Comparison of ENCODE assay signal across 8 mouse cellular contexts in genomic region chr19:40678532-40679307, GRCm38 (mm10).
DNase-seq lines count a peak whose midpoint lies in the region; ATAC-seq and TF ChIP-seq lines count a peak whose summit lies in the region.
"Had no signal": no experiment of that assay in that cellular context is flagged by ENCODE, and none has a peak within 500 bp of the region (broad histone marks: within the 10 kb centered on the region; RNA-seq: fewer than 3 reads in every experiment).

No protein-coding gene starts in this region.

- peaks cover 0 to 4% of the 10 kb centered on the region in 2 experiments; a peak in 2 of 4 replicates for H3K27me3 ChIP-seq in MEL (ENCODE audit: control insufficient read depth in 1 of 2, insufficient read depth in 2 of 2, low read length in 2 of 2)
- H3K27me3 ChIP-seq in megakaryocyte, embryonic 14.5 days (replicated peaks) = no peaks in the 10 kb centered on the region
- H3K27me3 ChIP-seq in forebrain, embryonic 10.5 days (ENCODE audit: poor library complexity, severe bottlenecking) = no peaks in the 10 kb centered on the region
- no peaks in the 10 kb centered on the region for H3K27me3 ChIP-seq in forebrain, embryonic 13.5 days
- H3K27me3 ChIP-seq: embryonic facial prominence, embryonic 12.5 days had no signal

- no peak overlapping the region for H3K4me2 ChIP-seq in forebrain, embryonic 13.5 days
- H3K4me2 ChIP-seq: embryonic facial prominence, embryonic 12.5 days had no signal

- no peaks in the 10 kb centered on the region for H3K4me1 ChIP-seq in MEL (ENCODE audit: control insufficient read depth in 1 of 2, insufficient read depth in 2 of 2, low read length in 2 of 2)
- peaks cover 23% of the 10 kb centered on the region for H3K4me1 ChIP-seq in megakaryocyte, embryonic 14.5 days
- H3K4me1 ChIP-seq in forebrain, embryonic 10.5 days = peaks cover 6% of the 10 kb centered on the region; the same call in 1 of the 2 replicates
- peaks cover 8% of the 10 kb centered on the region; the same call in 1 of the 2 replicates for H3K4me1 ChIP-seq in forebrain, embryonic 13.5 days
- H3K4me1 ChIP-seq: embryonic facial prominence, embryonic 12.5 days had no signal

- TF ChIP-seq CTCF in MEL (IDR thresholded peaks at IDR 0.05 in 2 of 3, conservative IDR thresholded peaks at IDR 0.05 in 1 of 3; ENCODE audit: control insufficient read depth in 1 of 3, insufficient read depth in 1 of 3, low read depth in 2 of 3, low read length in 3 of 3, poor library complexity in 1 of 3, severe bottlenecking in 1 of 3) = no peak

- TF ChIP-seq POLR2A in MEL (IDR thresholded peaks at IDR 0.05; ENCODE audit: control insufficient read depth in 1 of 2, insufficient read depth in 1 of 2, low read depth in 1 of 2, low read length in 2 of 2, poor library complexity in 1 of 2) = no peak

- no peak for TF ChIP-seq RAD21 in MEL (IDR thresholded peaks at IDR 0.05; ENCODE audit: low read depth, low read length)

- 74% methylated on average over 17 of the region's 17 CpGs for WGBS in forebrain, embryonic 10.5 days
- WGBS in forebrain, embryonic 13.5 days = 66% methylated on average over 17 of the region's 17 CpGs

- ATAC-seq in granulocyte monocyte progenitor cell, adult 5-6 weeks (replicated peaks; ENCODE audit: poor library complexity, severe bottlenecking) = peak; percentile 85
- ATAC-seq in forebrain, embryonic 13.5 days = no peak

- H3K36me3 ChIP-seq in MEL (ENCODE audit: control insufficient read depth in 1 of 2, insufficient read depth in 2 of 2, low read length in 2 of 2) = no peaks in the 10 kb centered on the region
- no peaks in the 10 kb centered on the region for H3K36me3 ChIP-seq in megakaryocyte, embryonic 14.5 days (replicated peaks; ENCODE audit: low read length)
- H3K36me3 ChIP-seq in forebrain, embryonic 10.5 days (replicated peaks) = no peaks in the 10 kb centered on the region
- H3K36me3 ChIP-seq in forebrain, embryonic 13.5 days (ENCODE audit: poor library complexity, severe bottlenecking) = no peaks in the 10 kb centered on the region
- H3K36me3 ChIP-seq: embryonic facial prominence, embryonic 12.5 days had no signal

- H3K9me3 ChIP-seq in MEL (replicated peaks; ENCODE audit: insufficient read depth, low read length) = no peaks in the 10 kb centered on the region
- H3K9me3 ChIP-seq in megakaryocyte, embryonic 14.5 days = no peaks in the 10 kb centered on the region
- H3K9me3 ChIP-seq in forebrain, embryonic 10.5 days = no peaks in the 10 kb centered on the region
- no peaks in the 10 kb centered on the region for H3K9me3 ChIP-seq in forebrain, embryonic 13.5 days (replicated peaks)
- H3K9me3 ChIP-seq: embryonic facial prominence, embryonic 12.5 days had no signal

- no peak overlapping the region for H3K27ac ChIP-seq in MEL (ENCODE audit: control insufficient read depth, low read depth, low read length)
- no peak overlapping the region for H3K27ac ChIP-seq in forebrain, embryonic 10.5 days
- no peak overlapping the region for H3K27ac ChIP-seq in forebrain, embryonic 13.5 days
- H3K27ac ChIP-seq: embryonic facial prominence, embryonic 12.5 days had no signal

- no peak overlapping the region for H3K9ac ChIP-seq in MEL (ENCODE audit: control insufficient read depth, low read depth, low read length, poor library complexity, severe bottlenecking)
- no peak overlapping the region for H3K9ac ChIP-seq in forebrain, embryonic 13.5 days
- H3K9ac ChIP-seq: embryonic facial prominence, embryonic 12.5 days had no signal

- TF ChIP-seq EP300 in MEL (IDR thresholded peaks at IDR 0.05; ENCODE audit: low read depth in 1 of 2, low read length in 2 of 2) = no peak

- peak; percentile 62 for DNase-seq in CD4-positive helper T cell, adult 2 months (ENCODE audit: low read depth, low spot score)
- peak; percentile 43 for DNase-seq in MEL (ENCODE audit: low read depth, low spot score)
- DNase-seq in kidney, adult 9 months = peak; percentile 44
- DNase-seq in forebrain, embryonic 10.5 days (ENCODE audit: extremely low spot score, low spot score) = no peak

- no peak overlapping the region for H3K4me3 ChIP-seq in MEL (ENCODE audit: control insufficient read depth in 1 of 2, insufficient read depth in 1 of 2, low read depth in 2 of 2, low read length in 2 of 2)
- peak overlapping the region; percentile 85 for H3K4me3 ChIP-seq in megakaryocyte, embryonic 14.5 days (replicated peaks)
- H3K4me3 ChIP-seq in forebrain, embryonic 10.5 days = no peak overlapping the region
- no peak overlapping the region for H3K4me3 ChIP-seq in forebrain, embryonic 13.5 days
- H3K4me3 ChIP-seq: embryonic facial prominence, embryonic 12.5 days had no signal

- H3K79me2 ChIP-seq in MEL (ENCODE audit: control insufficient read depth, insufficient read depth, low read length, poor library complexity) = no peaks in the 10 kb centered on the region

TF ChIP-seq in MEL, 35 proteins besides CTCF, POLR2A, EP300 and RAD21:
- TF ChIP-seq TCF12 (IDR thresholded peaks at IDR 0.05; ENCODE audit: low read depth, low read length) = no peak
- no peak for TF ChIP-seq HCFC1 (IDR thresholded peaks at IDR 0.05; ENCODE audit: low read depth, low read length)
- no peak for TF ChIP-seq MAFK (IDR thresholded peaks at IDR 0.05; ENCODE audit: borderline replicate concordance, low read depth, low read length)
- TF ChIP-seq ZC3H11A (IDR thresholded peaks at IDR 0.05; ENCODE audit: low read depth, low read length) = no peak
- TF ChIP-seq MXI1 (IDR thresholded peaks at IDR 0.05; ENCODE audit: low read depth, low read length) = no peak
- TF ChIP-seq USF1 (IDR thresholded peaks at IDR 0.05; ENCODE audit: low read depth, low read length) = no peak
- no peak for TF ChIP-seq POLR2AphosphoS2 (IDR thresholded peaks at IDR 0.05; ENCODE audit: low read length)
- no peak for TF ChIP-seq USF2 (IDR thresholded peaks at IDR 0.05; ENCODE audit: borderline replicate concordance in 1 of 2, insufficient read depth in 1 of 2, low read depth in 1 of 2, low read length in 2 of 2)
- no peak for TF ChIP-seq ETS1 (IDR thresholded peaks at IDR 0.05; ENCODE audit: low read depth, low read length)
- TF ChIP-seq RCOR1 (IDR thresholded peaks at IDR 0.05; ENCODE audit: low read depth, low read length) = no peak
